Mouse (Mus musculus) frontal cortex, postnatal 36 days (tissue): Measurements from ENCODE around the gene Nudt14.

Experiments used
- DNase-seq, 2 experiments: peaks; one replicate each; pipeline ENCODE4 v3.0.0; 2022; ENCODE audit warnings: low spot score in 2 of 2

Nudt14 gene

DNA sequence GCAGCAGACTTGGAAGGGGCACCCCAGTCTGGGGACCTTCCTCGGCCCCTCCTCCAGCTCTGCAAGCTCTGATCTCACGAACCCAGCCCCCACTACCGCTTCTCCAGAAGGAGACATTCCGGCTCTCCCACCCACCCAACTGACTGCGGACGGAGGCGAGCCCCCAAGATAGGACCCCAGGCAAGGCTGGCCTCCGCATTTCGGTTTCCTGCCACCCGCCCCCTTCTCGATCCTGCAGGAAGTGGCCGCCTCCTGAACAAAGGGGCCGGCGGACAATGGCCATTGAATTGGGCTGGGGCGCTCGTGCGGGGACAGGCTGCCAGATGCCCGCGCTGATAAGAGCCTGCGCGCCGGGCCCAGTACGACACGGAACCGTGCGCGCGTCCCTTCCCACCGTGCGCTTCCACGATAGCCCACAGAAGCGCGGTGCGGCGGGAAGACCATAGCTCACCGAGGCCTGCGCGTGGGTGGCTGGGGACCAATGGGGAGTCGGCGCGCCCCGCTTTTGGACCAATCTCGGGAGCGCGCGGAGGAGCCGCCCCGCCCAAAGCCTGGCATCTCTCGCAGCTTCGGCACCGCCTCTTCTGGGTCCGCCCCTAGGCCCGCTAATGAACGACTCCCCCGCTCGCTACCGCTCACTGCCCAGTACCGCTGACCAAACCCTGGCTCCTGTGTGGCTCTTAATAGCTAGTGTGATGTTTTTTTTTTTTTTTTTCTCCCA lies 8.3 kb upstream of the Nudt14 start:
- peak; percentile 92 to 94 for DNase-seq

DNA sequence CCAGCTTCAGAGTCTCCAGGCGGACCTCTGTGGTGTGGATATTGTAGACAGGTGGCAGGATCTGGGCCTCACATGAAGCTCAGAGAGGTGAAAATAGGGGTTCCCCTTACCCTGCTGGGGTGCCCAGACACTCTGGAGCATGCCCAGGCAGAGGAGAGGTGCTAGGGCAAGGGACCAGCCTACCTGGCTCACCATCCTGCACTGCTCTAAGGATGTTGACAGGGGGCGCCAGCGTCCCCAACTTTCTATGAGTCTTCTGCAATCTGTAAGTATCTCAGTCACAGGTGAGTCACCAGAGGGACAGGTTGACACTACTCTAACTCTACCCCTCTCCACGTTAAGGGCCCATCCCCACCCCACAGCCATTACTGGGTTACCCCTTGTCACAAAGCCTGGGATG lies 5.4 kb upstream of the Nudt14 start:
- DNase-seq = no peak

DNA sequence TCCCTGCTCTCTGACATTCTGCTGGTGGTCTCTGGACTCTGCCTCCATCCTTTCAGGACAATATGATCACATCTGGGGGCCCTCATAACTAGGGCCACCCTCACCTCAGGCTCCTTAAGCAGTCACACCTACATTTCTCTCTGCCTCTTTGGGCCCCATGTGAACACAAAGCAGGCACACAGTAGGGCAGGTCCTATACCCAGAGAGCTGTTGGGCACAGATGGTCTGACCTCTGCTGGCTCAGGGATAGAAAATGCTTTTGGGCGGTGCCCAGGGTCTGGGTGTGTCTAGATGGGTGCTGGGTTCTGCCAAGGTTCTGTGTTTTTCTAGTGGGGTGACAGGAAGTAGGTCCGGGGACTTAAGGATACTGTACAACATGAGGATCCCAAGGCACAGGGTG lies 1.7 kb upstream of the Nudt14 start:
- DNase-seq = no peak

DNA sequence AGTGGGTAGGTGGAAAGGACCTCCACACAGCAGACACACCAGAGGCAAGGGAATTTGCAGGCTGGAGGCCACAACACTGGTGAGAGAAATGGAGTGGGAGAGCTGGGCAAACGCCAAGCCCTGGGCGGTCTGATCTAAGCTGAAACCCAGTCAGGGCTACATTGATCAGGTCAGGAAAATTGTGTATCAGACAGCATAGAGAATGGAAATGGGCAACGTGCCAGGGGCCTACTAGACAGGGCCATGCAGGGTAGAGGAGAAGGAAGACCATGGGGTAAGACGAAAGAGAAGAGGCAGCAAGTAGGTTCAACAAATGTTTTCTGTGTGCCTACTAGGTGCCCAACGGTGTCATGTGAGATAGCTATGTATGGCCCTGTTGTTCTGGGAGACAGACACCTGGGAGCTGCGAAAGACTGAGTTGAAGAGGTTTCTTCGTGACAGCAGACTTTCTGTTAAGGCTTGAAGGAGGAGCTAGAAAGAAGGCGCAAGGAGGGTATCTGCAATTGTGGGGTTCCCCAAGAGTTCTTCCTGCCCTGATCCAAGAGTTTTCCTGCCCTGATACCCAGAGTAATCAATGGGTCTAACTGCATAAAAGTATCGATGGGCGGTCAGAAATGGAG lies 658 bp downstream of the Nudt14 start:
- DNase-seq = peak in 1 of 2 experiments; percentile 28

DNA sequence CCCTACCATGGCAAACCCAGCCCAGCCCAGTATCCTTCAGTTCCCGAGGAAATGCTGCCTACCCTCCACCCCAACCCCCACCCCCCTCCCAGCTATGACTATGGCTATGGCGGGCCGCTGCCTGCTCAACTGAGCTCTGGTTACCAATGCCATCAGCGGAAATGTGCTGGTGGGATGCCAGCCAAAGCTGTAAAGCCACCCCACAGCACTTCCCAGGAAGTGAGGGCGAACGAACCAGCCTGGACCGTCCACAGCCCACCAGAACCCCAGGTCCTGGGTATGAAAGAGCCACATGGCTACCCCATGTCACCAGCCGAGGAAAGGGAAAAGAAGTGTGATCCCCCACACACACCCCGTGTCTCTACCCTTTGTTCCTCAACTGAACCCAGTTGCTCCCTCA lies 1.2 kb downstream of the Nudt14 start:
- DNase-seq = no peak

DNA sequence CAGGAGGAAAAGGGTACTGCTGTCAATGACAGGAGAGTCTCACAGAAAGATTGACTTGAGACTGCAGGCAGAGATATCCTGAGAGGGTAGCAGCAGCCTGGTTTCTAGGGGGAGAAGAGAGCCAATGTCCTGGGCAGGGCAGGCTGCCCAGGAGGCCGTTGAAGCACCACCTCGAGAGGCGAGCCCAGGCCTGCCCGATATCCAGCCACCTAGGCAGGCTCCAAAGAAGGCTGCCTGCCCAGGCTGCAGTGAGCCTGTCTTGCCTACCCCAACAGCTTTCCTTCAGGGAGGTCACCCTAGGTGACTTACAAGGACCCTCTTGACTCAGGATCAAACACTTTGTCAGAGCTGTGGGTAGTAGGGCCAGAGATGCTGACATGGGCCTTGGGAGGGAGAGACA lies 1.7 kb downstream of the Nudt14 start:
- DNase-seq = no peak

DNA sequence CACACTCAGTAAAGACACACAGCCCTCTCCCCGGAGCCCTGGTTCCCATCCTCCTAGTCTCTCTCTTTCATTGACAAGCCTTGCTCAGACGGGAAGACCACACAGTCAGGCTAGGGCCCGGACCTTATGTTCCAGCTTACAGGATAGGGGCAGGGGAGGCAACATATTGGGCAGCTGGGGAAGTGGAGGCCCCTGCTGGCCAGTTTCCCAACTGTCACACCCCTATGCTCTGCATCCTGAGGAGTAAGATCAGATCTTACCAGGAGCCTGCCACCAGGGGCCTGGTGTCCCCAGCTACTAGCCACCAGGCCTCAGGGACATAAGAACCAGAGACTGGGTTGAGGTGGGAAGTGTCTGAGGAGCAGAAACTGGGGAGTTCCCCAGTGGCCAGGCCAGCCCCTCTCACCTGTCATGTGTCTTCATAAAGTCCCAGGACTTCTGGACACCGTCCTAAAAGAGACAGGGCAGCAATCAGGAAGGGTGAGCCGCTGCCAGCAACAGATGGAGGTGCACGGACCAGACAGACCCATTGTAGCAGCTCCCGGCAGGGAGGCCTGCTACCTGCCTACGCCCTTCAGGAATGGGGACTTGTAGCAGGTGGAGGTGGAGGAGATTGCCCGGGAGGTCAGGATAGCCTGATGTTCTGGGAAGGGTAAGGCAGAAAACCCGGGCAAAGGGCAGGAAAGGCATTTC lies 2.9 kb downstream of the Nudt14 start:
- no peak for DNase-seq

DNA sequence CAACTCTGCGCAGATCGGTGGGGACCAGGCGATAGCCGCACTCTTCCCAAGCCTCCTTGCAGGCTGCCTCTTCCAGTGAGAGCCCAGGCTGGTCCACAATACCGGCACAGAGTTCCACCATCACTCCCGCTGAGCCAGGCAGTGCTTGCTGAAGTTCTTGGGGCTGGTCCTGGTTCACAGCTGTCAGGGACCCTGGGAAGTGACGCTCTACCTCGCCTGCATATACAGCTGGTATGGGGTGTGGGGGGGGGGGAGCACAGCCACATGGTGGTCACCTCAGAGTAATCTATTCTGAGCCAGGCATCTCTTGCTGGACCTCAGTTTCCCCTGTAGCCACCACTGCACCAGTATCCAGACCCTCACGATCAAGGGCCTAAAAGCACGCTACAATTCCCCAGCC lies 3.6 kb downstream of the Nudt14 start:
- DNase-seq = no peak

DNA sequence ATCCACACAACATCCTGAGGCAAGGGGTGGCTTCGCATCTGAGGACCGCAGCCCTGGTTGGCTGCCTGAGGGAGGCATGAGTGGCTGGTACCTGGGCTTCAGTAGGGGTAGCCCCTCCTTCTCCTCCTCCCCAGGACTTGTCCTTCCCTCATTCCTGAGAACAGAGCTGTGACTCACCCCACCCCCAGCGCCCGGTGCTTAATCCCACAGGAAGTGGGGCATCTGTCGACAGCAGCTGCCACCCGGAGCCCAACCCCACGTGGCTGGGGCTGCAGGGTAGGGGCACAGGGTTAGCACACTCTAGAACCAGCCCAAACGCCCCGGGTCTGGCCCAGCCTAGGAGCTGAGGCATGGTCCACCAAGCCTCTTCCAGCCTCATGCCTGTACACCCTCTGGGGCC lies 4.0 kb downstream of the Nudt14 start:
- DNase-seq = no peak

DNA sequence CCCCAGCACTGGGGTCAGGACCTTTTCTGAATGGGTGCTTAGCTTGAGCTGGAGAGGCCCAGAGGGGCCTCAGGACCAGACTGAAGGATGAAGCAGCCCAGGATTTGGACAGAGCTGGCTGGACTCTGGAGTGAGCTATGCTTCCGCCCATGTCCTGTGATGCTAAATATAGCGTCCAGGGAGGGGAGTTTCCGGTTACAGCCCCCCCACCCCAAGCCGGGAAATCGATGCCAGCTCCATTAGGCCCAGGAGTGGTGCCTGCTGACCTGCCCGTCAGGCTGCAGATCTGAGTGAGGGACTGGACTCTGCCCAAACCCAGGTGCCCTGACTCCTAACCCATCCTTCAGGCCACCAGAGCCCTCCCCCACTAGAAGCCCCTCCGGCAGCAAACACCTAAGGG lies 9.3 kb downstream of the Nudt14 start:
- no peak for DNase-seq

DNA sequence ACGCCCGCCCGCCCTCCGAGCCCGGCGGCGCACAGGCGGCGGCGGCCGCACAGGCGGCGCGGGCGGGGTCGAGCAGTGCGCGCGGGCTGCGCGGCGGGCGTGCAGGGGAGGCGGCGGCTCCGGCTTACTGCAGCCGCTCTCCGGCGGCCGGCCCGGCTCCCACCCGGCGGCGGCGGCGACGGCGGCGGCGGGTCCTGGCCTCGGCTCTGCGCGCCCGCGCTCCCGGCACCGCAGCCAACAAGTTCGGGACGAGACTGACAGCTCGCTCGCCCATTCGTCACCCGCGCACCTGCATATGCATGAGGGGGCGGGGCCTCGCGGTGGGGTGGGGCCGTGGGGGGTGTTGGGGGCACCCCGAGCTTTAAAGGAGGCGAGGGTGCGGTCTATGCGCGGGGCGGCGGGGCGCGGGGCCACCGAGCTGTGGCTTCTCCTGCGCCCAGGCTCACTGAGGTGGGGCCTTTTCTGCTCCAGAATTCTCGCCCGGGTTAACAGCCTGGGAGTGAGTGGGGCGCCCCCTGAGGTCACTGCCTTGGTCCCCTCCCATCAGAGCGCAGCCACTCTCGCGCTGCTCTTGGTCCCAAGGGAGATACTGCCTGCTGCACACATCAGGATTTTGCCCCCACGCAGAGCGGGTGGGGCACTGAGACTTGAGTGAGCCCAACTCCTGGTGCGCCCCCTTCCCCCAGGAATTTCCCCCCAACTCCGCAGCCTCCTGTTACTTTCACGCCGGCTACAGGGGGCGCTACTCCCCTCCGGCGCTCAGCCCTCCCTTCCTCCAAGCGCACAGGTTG lies 12.2 kb downstream of the Nudt14 start, which contains the start of gene Jag2:
Jag2 (minus strand) TSS at position 215 of the 791 bp plus-strand sequence.
- peak; percentile 69 to 73 for DNase-seq

DNA sequence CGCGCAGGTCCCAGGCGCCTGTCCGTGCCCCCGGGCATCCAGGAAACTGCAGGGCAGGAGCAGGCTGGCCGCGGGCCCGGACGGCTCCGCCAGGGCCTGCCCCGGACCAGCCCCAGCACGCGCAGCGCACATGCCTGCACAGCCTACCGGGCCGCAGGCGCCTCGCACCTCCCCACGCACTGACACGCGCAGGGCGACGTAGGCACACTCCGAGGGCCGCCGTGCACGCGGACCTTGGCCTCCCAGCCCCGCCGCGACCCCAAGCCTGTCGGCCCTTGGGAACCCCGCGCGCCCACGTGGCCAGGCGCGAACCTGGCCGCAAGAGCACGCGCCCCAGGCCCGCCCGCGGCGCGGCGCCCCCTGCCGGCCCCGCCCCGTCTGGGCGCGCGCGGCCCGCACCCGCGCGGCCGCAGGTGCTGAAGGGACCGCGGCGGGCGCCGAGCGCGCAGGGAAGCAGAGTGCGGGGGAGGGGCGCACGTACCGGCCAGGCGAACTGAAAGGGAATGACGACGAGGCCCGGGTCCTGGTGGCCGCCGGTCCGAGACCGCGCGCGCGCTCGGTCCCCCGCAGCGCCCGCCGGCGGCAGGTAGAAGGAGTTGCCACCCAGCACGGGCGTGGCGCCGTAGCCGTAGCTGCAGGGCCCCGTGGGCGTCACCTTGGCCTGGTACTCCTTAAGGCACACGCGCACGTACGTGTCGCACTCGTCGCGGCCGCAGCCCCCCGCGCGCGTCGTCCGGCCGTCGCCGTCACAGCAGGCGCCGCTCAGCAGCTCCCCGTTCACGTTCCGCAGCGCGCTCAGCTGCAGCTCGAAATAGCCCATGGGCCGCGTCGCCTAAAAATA lies 13.3 kb downstream of the Nudt14 start:
- DNase-seq = peak; percentile 61 to 72

DNA sequence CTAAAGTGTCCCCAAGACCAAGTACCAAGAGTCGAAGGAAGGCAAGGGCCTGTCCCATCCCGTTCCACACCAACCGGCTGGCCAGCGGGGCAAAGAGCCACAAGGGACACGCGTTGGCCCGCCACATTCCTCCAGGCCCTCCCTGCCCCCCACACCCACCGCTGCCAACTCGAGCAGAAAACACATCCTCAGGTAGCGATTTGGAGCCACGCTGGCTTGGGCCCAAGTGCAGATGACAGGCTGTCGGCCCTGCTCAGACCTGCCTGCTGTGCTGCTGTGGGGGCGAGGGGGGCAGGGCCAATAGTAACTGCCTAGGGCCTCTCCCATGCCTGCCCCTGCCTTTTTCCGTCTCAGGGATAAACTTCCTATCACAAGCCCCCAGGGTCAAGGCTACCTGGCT lies 14.7 kb downstream of the Nudt14 start:
- DNase-seq = no peak

DNA sequence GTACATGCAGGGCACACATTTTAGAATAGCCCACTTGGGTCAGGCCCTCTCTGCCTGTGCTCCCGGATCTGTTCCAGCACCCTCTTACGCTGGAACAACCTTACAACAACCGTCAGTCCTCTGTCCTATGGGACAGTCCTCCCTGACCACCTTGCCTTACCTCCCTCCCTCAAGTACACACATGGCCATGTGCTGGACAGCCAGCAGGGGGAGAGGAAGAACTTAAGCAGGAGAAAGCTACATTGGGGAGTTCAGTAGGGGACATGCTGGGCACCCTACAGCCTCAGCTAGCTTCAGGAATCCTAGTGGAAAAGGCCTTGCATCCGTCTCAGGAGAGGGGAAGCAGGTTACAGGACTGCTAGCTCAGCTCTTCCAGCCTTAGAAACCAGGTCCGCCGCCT lies 16.0 kb downstream of the Nudt14 start:
- no peak for DNase-seq

DNA sequence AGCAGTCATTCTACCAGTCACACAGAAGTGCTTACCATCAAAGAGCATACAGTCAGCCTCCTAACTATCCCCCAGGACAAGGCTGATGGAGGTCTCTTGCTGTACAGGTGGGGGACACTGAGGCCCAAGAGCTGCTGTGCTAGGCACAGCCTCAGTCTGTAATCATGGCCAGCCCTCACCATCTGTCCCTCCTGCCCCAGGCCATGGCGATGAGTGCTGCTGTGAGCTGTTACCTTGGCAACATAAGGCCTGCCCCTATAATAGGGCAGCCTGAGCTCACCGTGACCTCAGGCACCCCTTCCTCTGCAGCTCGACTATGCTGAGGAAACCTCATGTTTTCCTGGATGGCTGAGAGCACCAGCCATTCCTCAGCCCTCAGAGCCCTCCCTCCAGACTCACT lies 19.4 kb downstream of the Nudt14 start:
- DNase-seq = no peak

DNA sequence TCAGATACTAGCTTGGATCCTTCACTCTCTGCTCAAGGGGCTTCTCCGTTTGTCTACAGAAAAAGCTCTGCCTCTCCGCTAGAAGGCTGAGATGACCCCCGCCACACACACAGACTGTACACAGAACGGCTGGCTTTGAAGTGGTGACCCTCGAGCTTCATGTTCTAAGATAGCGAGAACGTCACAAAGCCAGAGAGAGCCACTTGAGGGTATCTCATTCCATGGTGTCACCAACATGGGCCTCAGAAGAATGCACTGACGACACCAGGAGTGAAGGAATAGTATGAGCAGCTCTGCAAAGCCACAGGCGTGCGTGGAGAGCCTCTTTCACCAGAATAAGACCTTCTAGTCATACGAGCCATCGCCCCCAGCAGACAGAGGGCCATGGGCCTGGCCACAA lies 20.4 kb downstream of the Nudt14 start:
- DNase-seq = no peak

DNA sequence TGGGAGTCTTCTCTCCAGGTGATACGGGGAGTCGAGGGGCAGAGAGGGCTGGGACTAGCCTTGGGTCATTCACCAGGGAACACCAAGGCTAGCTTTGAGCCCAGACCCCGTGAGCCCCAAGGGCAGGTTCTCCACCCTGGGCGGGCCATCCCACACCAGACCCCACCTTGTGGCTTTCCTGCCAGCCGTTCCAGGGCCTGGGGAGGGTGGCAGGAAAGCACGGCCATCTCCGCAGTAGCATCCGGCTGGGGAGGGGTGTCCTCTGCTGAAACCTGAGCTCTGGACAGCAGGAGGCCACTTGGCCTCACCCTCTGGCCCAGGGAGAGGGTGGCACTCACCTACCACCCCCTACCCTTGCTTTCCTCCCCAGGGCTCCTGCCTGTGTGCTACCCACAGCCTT lies 24.0 kb downstream of the Nudt14 start:
- no peak for DNase-seq

DNA sequence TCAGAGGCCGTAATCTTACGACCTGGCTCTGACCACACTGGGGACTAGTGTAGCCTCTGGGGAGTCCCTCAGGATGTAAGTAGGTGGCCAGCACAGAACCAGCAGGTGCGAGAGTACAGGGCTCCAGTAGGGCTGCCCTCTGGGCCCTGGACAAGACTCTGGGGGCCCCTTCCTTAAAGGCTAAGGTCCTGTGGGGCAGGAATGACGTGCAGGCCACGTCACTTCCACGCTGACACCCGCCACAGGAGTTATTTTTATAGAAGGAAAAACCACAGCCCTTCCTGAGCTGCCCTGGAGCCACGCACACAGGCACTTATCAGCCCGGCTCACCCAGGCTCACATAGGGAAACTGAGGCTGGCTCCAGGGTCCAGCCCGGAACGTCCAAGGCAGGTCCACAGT lies 24.4 kb downstream of the Nudt14 start:
- DNase-seq = no peak

DNA sequence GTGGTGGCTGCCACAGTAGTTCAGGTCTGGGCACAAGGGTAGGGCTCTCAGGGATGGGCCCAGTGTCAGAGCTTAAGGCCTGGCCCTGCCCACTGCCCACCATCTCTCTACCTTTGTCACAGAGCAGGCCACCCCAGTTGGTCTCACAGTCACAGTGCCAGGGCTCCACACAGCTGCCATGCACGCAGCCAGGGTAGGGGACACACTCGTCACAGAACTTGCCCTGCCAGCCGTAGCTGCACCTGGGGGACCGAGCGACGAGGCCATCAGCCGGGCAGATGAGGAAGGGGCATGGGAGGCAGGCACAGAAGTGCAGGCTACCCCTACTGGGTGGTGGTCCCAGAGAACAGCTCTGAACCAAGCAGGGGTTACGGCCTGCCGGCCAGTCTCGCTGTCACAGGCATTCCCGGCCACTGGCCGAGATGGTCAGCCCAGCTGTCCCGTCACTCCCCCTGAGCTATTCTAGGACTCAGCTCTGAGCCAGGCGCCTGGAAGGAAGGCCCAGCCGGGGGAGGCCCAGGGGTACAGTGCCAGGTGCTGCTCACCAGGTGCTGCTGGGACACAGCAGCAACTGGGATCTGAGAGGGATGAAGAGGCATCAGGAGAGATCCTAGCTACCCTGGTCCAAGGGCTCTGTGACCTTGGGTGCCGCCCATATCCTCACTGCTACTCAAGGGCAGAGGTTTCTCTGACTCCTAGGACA lies 25.1 kb downstream of the Nudt14 start:
- no peak for DNase-seq

DNA sequence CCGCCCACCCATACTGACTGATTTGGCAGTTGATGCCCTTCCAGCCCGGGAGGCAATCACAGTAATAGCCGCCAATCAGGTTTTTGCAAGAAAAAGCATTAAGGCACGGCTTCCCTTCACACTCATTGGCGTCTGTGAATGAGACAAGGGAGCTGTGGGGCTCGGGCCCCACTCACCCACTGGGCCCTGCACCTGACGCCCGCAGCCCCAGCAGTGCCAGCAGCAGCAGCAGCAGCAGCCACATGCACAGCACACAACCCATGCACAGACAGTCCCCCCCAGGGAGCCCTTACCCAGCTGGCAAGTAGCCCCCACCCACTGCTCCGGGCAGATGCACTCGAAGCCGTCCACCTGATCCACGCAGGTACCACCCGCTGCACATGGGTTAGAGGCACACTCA lies 26.3 kb downstream of the Nudt14 start:
- DNase-seq = no peak

DNA sequence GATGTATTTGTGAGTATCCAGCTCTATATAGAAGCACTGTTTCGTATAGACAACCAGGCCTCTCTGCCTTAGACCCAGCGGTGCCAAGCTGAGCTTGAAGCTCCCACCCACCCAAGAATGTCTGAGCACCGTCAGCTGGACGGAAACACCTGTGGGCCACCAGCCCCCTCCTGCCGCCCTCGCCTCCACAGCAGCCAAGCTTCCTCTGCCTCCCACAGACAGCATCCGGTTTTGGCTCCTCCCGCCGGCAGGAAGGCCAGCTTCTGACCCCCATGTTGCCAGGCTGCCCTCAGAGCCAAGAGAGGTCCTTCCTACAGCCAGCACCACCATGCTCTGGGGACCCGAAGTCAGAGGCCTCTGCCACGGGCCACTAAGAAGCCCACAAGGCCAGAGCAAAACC lies 27.4 kb downstream of the Nudt14 start:
- DNase-seq = no peak
